Mouse (Mus musculus): ENCODE measurements at regions not wholly inside any gene's neighbourhood (a gene's known extent, or its start where the extent isn't known, plus 50 kb on each side); places are given as distances from the start of the nearest gene placed in this dataset.

DNA sequence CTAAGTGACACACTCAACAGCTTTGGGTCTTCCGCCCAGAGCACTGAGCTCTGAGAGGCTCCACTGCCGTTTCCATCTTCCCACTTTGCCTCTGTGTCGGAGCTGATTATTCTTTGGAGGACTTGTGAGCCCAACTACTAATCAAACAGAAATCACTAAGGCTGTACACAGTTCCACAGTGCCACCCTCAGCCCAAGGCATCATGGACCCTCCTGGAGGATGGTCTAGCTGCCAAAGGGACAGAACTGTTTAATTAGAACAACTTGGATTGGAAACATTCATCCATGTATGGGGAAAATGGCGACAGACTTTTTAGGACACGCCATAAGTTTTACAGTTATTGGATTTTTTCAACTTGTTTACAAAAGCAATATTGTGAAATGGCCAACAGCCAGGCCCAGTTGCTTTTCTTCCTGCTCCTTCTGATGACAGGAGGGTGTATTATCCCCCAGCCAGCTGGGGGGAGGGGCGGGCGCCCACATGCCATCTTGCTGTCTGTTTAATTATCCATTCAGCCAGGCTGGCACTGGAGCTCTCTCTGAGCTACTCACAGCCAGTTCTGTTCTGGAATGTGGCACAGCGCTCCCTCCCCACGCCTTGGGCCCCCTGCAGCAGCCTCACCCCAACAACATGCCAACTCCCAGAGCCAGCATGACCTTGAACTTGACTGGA is 98.4 kb upstream of the Smad3 start:
- TF ChIP-seq CTCF (IDR thresholded peaks at IDR 0.05; ENCODE audit: low read depth, low read length) (no peak), POLR2A (IDR thresholded peaks at IDR 0.05; ENCODE audit: borderline replicate concordance, low read depth, low read length) (no peak)
- no peak overlapping the region for H3K27ac ChIP-seq (ENCODE audit: insufficient read depth, low read depth, low read length)
- H3K4me1 ChIP-seq (ENCODE audit: control insufficient read depth, insufficient read depth, low read length), result no peaks in the 10 kb centered on the region
- no peak overlapping the region for H3K4me3 ChIP-seq (ENCODE audit: insufficient read depth, low read length)

DNA sequence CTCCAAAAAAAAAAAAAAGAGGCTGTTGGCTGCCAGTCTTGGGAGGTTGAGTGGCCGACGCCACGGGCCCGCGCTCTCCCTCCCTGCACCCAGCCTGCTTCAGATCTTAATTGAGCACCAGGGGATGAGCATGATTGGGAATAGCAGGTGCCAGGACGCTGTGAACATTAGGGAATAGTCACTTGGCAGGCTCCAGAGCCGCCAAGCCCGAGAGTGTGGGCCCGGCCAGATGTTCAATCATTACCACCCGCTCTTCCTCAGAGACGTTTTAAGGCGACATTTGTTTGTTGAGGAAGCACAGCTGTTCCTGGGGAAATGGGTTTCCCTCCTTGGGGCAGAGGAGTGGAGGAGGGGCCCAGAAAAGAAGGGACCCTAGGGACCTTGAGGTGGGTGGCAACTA is 94.0 kb upstream of the Smad3 start:
- no peak overlapping the region for H3K27ac ChIP-seq (ENCODE audit: insufficient read depth, low read depth, low read length)
- no peak overlapping the region for H3K4me3 ChIP-seq (ENCODE audit: insufficient read depth, low read length)
- no peak for TF ChIP-seq POLR2A (IDR thresholded peaks at IDR 0.05; ENCODE audit: borderline replicate concordance, low read depth, low read length)
- TF ChIP-seq CTCF (IDR thresholded peaks at IDR 0.05; ENCODE audit: low read depth, low read length), result no peak
- 0 out of 2 replicates have a peak, but pooled peaks cover 3% of the 10 kb centered on the region for H3K4me1 ChIP-seq (ENCODE audit: control insufficient read depth, insufficient read depth, low read length)

DNA sequence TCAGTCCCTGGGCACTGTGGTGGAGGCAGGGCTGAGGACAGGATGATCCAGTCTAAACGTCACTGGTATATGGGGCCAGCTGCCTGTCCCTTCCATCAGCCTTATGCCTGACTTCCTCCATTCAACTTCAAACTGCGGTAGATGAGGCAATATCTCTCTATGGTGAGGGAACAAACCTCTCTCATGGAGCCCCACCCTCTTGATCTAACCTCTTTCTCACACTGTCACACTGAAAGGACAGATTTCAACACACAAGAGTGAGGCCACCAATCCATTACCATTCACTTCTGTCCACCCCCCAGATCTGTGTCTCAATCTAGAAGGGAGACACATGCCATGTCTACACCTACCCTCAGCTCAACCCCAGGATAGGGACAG is 92.5 kb upstream of the Smad3 start:
- no peak for TF ChIP-seq POLR2A (IDR thresholded peaks at IDR 0.05; ENCODE audit: borderline replicate concordance, low read depth, low read length)
- TF ChIP-seq CTCF (IDR thresholded peaks at IDR 0.05; ENCODE audit: low read depth, low read length), result no peak
- no peak overlapping the region for H3K4me3 ChIP-seq (ENCODE audit: insufficient read depth, low read length)
- 0 out of 2 replicates have a peak, but pooled peaks cover 3% of the 10 kb centered on the region for H3K4me1 ChIP-seq (ENCODE audit: control insufficient read depth, insufficient read depth, low read length)
- H3K27ac ChIP-seq (ENCODE audit: insufficient read depth, low read depth, low read length), result no peak overlapping the region

DNA sequence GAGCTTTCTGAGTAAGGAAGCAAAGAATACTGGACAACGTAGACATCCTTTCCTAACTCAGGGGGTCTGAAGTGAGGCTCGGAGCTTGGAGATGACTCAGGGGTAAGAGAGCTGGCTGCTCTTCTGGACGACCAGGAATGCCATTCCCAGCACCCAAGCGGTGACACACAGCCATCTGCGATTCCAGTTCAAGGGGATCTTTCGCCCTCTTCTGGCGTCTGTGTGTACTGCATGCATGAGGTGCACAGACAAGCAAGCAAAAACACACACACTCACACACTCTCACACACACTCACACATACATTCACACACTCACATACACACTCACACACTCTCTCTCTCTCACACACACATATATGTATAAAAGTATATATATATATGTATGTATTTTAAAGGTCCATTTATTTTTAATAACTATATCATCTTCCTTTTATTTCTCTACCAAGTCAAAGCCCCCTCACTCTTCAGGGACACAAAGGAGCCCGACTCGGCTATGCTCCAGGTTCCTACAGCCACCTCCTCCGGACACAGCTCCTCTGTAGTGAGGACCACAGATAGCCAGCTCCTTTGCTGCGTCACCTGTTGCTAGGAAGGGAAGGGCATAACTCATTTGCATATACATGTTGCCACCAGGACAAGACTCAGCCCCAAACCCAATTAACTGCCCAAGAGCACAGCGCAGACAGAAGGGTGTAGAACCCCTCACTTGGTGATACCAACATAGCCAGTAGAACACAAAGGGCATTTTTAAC is 91.9 kb upstream of the Smad3 start:
- Histone ChIP-seq H3K27ac (ENCODE audit: insufficient read depth, low read depth, low read length) (no peak overlapping the region), H3K4me3 (ENCODE audit: insufficient read depth, low read length) (no peak overlapping the region), H3K4me1 (ENCODE audit: control insufficient read depth, insufficient read depth, low read length) (0 out of 2 replicates have a peak, but pooled peaks cover 3% of the 10 kb centered on the region)
- no peak for TF ChIP-seq CTCF (IDR thresholded peaks at IDR 0.05; ENCODE audit: low read depth, low read length)
- TF ChIP-seq POLR2A (IDR thresholded peaks at IDR 0.05; ENCODE audit: borderline replicate concordance, low read depth, low read length), result no peak

DNA sequence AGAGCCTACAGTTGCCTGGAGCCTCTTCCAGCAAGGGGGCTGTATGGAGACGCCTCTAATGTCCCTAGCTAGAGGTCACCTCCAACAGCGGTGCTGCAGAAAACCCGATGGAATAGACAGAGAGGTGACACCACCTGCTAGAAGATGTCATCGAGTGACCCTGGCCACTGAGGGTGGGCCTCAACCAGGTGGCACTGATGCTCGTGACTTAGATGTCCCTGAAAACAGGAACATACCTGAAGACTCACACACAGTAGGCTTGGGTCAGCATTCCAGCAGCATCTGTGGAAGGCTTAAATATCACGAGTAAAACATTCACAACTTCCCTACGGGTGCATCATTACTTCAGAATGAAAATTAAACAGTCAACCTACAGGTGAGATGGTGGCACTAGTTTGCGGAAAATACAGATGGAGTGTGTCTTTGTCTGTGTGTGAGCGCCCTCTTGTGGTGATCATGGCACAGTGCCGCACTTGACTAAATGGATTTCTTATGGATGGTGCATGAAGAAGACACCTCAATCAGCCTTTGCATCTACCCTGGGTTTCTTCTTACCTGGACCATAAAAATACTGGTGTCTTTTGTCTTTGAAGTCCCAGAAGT is 86.2 kb upstream of the Smad3 start:
- Histone ChIP-seq H3K27ac (ENCODE audit: insufficient read depth, low read depth, low read length) (no peak overlapping the region), H3K4me1 (ENCODE audit: control insufficient read depth, insufficient read depth, low read length) (no peaks in the 10 kb centered on the region), H3K4me3 (ENCODE audit: insufficient read depth, low read length) (no peak overlapping the region)
- TF ChIP-seq CTCF (IDR thresholded peaks at IDR 0.05; ENCODE audit: low read depth, low read length), result peak; percentile 50
- no peak for TF ChIP-seq POLR2A (IDR thresholded peaks at IDR 0.05; ENCODE audit: borderline replicate concordance, low read depth, low read length)

DNA sequence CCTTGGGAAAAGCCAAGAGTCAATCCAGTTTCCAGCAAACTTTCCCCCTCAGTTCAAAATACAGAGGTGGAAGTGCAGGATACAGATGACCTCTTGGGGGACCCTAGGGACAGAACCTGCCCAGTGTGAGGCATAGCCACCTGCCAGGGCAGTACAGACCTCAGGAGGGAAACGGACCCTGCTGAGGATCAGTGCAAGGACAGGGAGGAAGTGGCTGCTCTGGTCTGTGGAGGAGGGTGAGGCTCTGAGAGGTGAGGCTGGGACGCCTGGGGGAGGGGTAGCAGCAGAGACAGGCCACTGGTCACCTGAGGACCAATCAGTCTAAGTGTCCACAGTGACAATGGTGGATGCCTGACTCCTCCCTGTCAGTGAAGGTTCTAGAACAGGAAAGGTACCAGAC is 85.6 kb upstream of the Smad3 start:
- TF ChIP-seq CTCF (IDR thresholded peaks at IDR 0.05; ENCODE audit: low read depth, low read length) (no peak), POLR2A (IDR thresholded peaks at IDR 0.05; ENCODE audit: borderline replicate concordance, low read depth, low read length) (no peak)
- Histone ChIP-seq H3K4me1 (ENCODE audit: control insufficient read depth, insufficient read depth, low read length) (no peaks in the 10 kb centered on the region), H3K4me3 (ENCODE audit: insufficient read depth, low read length) (no peak overlapping the region), H3K27ac (ENCODE audit: insufficient read depth, low read depth, low read length) (no peak overlapping the region)

DNA sequence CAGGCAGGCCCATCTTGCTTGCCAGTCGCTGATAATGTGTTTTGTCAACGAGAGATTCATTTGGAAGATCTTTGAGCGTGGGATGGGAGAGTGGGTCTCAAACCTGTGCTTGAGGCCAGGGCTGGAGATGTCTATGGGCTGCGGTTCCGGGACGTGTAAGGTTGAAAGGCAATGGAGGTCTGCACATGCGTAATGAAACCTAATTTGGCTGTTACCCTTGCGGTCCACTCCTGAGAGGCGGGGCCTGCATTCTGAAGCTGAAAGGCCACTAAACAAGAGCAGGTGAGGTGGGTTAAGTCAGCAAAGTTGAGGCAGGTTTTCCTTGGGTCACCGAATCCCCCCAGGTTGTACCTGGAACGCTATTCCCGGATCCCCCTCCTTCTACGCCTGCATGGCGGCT is 83.3 kb upstream of the Smad3 start:
- Histone ChIP-seq H3K4me3 (ENCODE audit: insufficient read depth, low read length) (no peak overlapping the region), H3K4me1 (ENCODE audit: control insufficient read depth, insufficient read depth, low read length) (no peaks in the 10 kb centered on the region), H3K27ac (ENCODE audit: insufficient read depth, low read depth, low read length) (no peak overlapping the region)
- TF ChIP-seq CTCF (IDR thresholded peaks at IDR 0.05; ENCODE audit: low read depth, low read length) (no peak), POLR2A (IDR thresholded peaks at IDR 0.05; ENCODE audit: borderline replicate concordance, low read depth, low read length) (no peak)

DNA sequence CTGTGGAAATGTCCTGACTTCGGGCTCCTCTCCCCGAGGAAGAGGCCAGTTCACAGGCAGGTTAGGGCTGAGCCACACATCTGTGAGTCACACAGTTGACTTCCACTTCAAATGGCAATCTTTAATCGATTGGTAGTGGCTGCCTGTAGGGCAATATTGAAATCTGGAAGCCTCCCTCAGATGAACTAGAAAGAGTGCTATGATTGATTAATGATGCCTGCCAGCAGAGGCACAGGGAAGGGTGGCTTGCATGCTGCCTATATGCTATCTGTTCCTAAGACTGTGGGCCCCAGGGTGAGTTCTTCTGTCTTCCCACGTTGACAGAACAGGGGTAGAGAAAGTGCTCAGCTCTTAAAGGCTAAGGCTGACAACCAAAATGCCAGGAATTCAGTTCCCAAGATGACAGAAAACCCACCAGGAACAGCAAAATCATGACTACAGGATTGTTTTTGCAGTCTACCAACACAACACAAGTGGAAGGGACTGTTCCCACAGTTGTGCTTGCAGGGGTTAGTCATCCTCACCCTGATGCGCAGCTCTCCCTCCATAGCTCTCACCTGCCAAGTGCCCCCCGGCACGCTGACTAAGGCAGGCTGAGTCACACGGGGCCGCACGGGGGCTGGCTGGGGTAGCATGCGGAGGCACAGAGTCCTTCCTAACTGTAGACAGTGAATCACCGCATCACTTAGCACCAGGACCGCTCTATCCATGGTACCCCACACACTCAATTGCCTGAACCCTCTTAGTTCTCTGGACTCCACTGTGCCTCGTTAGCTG is 81.4 kb upstream of the Smad3 start:
- no peaks in the 10 kb centered on the region for H3K4me1 ChIP-seq (ENCODE audit: control insufficient read depth, insufficient read depth, low read length)
- no peak overlapping the region for H3K4me3 ChIP-seq (ENCODE audit: insufficient read depth, low read length)
- H3K27ac ChIP-seq (ENCODE audit: insufficient read depth, low read depth, low read length), result no peak overlapping the region
- no peak for TF ChIP-seq CTCF (IDR thresholded peaks at IDR 0.05; ENCODE audit: low read depth, low read length)
- TF ChIP-seq POLR2A (IDR thresholded peaks at IDR 0.05; ENCODE audit: borderline replicate concordance, low read depth, low read length), result no peak

DNA sequence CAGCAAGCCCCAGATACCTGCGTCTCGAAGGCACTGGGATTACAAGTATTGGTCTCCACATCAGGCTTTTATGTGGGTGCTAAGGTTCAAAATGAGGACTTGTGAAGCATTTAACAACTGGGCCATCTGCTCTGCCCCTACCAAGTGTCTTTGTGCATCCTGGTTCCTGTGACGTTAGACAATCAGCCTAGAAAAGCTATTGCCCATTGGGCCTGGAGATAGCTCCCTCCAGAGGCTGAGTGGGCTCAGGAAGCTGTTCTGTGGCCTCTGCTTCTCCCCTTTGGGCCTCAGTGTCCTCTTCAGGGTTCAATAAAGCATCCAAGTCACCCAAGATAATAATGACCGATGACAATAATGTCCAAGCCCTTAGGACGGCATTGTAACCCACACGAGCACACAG is 79.8 kb upstream of the Smad3 start:
- no peak overlapping the region for H3K27ac ChIP-seq (ENCODE audit: insufficient read depth, low read depth, low read length)
- TF ChIP-seq CTCF (IDR thresholded peaks at IDR 0.05; ENCODE audit: low read depth, low read length) (no peak), POLR2A (IDR thresholded peaks at IDR 0.05; ENCODE audit: borderline replicate concordance, low read depth, low read length) (no peak)
- H3K4me3 ChIP-seq (ENCODE audit: insufficient read depth, low read length), result no peak overlapping the region
- no peaks in the 10 kb centered on the region for H3K4me1 ChIP-seq (ENCODE audit: control insufficient read depth, insufficient read depth, low read length)

All from bone marrow macrophage, adult 2 months (primary cell).